Mouse (Mus musculus): ENCODE measurements around the gene Arhgap10.

Gene Arhgap10

DNA sequence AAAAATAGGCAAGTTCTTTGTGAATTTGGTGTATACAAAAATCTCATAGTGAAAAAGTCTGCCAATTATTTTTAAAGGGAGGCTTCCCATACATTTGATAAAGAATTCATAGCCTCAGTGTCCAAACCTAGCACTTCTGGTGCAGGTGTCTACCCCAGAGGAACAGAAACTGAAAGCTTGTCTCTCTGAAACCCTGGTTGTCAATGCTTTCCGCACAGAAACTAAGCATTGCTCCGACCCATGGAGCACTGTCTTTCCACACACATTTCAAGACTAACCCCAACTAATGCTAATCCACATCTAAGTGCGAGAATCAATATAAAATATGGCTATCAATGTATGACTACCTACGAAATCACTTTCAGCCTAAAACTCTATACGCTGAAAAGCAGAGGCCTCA lies 116.6 kb downstream of the Arhgap10 start:
- DNase-seq = no peak

DNA sequence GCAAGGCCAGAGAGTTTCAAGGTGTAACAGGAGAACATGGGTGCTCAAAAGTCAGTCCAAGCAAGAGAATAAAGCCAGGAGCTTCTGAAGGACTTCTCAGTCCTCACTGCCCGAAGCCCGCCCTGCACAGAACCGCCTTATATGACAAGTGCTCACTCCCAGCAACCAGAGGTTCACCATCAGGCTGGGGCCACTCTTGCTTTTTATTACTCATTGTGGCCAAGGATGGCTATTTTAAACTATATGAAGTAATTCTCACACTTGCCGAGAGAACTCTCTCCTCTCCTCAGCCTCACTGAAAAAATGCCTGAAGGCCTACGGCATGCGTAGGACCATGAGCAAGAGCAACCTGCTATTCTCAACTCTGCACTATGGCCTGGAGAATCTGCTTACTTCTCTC lies 133.7 kb downstream of the Arhgap10 start:
- DNase-seq = no peak

DNA sequence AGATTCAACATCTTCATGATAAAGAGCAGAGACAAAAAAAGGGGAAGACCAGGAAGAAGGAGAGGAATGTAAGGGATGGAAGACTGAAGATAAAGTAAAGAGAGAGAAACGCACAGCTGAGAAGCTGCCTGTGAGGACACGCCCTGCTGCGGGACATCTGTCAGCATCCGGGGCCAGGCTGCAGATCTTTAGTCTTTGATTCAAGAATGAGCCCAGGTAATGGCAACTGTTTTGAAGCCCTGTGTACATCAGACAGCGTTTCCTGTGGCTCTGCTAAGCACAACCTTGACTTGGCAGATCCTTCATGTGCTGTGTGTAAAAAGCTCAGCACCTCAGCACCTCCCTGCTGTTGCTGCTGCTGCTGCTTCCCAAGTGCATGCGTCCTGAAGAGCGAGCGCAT lies 134.1 kb downstream of the Arhgap10 start:
- DNase-seq = no peak

DNA sequence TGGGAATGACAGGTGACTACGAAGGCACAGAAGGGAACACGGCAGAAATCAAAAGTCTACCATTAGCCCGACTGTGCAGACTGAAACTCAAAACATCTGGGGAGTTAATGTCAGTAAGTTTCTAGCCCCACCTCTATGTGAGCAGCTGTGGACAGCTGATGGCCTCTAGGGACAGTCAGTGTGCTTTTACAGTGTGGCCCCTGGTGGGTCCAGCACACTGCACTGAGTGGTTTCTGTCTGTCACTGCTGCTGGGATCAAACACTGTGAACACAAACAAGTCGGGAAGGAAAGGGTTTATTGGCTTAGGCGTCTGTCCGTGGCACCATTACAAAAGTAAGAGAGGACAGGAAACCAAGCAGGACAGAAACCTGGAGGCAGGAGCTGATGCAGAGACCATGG lies 136.9 kb downstream of the Arhgap10 start:
- DNase-seq = no peak

DNA sequence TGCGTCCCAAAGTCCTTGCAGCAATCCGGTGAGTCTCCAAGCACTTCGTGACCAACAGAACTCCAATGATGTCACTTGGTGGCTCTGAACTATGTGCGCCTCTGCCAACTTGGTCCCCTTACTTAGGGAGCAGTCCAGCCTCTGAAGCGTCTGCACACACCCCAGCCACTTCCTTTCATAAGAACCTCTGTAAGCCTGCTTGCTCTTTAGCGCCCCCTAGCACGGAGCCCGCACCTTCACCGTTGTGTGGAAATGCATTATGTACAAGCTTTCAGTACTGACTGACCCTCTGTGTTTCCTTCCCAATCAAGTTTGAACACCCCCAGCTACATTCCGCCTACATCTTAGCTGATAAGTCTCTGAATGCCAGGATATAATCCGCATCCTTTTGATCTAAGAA lies 138.5 kb downstream of the Arhgap10 start:
- no peak for DNase-seq

DNA sequence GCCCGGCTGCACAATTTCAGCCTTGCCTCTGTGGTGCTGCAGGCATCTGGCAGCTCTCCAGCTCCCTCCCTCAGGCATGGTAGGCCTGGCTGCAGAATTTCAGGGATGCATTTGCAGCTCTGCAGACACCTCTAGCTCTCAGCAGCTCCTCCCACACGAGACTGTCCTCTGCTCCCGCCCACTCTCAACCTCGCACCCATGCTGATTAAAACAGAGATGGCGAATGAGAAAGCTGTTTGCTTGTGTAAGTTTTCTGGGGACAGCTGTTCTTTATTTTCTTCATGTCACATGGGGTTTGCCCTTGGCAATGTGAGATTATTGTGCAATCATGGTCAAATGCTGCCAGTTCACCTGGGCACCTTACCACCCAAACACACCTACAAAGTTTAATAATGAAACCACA lies 141.3 kb downstream of the Arhgap10 start:
- DNase-seq = peak; percentile 47

DNA sequence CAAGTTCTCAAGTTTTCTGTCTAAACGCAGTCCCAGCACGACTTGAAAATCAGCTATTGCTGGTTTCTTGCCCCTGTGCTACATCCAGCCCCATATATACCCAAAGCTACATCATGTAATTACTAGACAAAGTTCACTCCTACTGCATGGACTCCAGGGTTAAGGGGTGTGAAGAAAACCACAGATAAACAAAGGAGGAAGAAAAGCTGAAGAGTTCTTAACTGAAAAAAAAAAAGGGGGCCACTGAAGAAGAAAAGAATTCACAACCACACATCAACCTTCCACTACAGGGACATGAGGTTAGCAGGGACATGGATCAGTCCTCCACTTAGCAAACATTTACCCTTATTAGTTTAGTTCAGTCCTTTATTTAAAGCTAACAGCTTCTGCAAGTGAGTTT lies 141.8 kb downstream of the Arhgap10 start:
- no peak for DNase-seq

DNA sequence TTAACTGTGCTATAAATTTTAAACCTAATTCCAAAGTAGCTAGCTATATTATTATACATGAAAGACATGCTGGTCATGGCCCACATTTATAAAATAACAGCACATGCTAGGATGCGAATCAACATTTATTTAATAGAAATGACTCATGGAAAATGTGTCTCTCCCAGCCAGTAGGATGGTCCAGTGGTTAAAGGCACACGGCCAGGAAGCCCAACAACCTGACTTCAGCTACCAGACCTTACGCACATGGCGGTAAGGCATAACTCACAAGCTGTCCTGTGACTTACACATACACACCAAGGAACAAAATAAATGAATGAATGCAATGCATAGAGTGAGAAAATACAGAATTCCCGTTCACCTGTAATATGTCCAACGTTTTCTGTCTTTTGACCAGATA lies 146.7 kb downstream of the Arhgap10 start:
- DNase-seq = no peak

DNA sequence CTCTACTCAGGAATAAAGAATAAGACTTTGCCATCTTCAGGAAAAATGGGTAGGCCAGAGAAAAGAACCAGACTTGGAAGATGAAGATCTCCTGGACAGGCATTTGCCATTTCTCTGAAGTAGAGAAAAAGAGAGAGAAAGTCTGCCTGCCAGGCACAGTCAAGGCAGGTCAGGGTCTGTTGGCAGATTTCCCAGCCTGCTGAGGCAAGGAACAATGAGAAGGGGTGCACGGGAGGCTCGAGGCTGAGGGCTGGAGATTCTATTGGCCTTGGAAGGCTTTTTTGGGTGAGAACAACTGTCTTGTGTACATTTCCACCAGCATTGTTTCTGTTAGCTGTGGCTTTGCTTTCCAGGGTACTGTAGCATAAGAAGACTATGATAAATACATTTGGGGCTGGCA lies 147.4 kb downstream of the Arhgap10 start:
- DNase-seq = peak; percentile 57

DNA sequence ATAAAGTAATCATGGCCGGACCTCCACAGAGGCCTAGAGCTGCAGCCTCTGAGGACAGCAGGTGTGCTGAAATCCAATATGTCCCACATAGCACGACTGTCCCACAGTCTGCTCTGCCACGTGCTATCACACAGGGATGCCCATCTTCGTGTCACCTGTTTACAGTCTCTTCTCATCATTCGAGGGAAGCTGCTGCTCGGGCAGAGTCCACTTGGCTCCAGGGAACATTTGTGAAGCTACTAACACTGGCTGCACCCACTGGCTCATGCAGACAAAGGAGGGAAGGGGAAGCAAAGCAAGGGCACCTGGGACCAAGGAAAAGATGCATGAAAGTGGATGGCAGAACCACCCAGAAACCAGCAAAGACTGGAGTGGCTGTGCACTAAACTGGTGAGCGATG lies 148.1 kb downstream of the Arhgap10 start:
- DNase-seq = no peak

DNA sequence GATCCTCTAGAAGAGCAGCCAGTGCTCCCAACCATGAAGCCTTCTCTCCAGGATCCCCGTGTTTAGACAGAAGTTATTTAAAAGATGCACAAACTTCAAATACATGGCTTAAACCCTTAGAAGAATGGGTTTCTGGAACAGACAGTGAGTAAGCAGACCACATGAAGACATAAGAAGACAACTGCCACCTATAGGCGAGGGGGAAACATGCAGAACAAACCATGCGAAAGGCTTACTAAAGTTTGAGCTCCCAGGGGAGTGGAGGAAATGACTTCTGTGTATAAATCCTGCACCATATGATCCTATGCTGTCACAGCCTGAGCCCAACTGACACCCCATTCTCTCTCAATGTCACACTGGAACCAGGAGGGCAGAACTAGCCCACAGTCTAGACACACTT lies 150.7 kb downstream of the Arhgap10 start:
- DNase-seq = peak; percentile 49

DNA sequence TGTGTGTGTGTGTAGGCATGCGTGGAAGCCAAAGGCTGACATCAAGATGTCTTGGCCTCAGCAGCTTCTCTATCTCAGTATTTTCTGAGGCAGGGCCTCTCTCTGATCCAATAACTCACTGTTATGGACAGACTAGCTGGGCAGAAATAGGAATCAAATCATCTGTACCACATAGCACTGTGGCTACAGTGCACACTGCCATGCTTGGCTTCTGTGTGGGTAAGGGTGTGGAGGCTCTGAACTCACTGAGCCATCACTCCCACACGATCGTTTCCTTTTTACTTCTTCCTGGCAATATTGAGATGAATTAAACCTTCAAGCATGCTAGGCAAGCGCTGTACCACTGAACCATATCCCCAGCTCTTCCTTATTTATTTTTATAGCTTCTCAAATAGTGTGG lies 151.3 kb downstream of the Arhgap10 start:
- DNase-seq = no peak

DNA sequence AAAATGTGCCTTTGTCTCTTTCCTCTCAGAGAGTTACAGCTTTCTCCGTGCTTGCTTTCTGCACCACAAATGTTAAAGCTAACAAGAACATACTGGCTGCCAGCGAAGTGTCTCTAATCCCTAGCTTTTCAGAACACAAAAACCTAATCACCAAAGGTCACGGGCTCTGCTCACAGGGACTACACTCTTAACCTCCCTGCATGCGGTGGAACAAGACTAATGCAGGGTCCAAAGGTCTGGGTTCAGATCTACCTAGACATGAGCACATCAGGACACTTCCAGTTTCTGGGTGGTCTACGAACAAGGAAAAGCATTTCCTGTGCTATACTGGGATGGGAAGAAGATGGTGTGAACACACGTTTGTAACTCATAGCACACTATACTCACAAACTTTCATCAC lies 151.8 kb downstream of the Arhgap10 start:
- no peak for DNase-seq

DNA sequence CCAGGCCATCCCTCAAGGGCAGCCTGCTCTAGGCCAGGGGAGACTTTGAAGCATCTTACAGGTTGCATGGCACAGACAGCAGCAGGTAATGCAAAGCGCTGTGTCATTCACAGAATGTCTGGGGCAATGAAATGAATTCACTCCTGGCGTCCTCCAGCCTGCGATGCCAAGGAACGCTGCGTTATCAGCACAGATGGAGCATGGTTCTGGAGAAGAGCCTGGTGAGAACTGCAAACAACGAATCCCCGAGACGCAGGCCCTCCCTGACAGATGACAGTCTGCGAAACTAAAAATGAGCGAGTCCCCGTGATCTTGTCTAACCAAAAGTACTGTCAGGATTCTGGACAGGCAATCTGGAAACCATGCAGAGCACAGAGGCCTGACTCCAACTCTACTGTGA lies 153.3 kb downstream of the Arhgap10 start:
- no peak for DNase-seq

DNA sequence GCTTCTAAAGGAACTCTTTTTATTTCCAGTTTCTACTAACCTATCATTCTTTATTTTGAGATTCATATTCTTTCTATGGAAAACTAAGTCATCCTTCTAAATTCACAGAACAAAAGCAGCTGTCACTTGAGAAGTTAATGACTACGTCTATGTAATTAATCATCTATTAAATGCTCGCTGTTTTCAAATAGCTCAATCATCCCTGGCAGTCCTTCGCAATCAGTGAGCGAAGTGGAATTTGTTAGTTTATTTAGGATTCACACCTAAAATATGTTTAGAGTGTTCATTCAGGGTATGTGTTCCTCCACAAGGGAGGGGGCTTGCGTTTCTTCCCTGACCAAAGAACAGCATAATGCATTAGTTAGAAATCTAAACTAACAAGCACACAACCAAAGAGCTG lies 156.9 kb downstream of the Arhgap10 start:
- DNase-seq = no peak

DNA sequence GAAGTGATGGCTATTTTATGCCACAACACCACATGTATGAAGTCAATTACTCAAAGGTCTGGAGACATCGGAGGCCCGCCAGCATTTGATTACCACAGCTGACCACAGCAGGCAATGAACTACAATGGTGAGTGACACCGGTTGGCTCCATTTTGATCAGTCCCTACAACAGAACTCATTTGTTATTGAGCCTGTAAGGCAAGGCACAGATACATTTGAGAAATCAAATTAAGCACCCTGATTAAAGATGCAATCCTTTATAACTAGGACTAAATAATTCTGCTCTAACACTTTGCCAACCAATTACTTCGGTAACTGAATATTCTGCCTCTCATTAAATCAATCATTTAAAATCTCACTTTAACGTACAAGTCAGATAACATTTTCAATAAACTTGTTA lies 157.3 kb downstream of the Arhgap10 start:
- no peak for DNase-seq

DNA sequence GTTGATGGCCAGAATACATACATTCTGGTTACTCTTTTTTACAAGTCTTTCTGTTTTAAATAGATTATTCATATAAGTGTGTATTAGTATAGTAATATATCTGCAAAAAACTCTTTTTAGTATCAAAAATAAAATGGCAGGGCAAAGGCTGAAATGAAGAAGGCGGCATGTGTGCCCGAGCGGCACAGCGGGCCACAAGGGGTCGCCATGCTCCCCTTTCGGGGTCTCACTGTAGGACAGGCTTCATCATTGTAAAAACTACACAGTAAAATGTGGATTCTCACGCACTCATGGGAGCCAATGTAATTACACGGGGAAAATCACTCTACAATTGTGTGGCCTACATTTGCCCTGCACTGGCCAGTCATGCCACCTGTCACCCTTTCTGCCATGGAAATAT lies 160.6 kb downstream of the Arhgap10 start:
- DNase-seq = no peak

DNA sequence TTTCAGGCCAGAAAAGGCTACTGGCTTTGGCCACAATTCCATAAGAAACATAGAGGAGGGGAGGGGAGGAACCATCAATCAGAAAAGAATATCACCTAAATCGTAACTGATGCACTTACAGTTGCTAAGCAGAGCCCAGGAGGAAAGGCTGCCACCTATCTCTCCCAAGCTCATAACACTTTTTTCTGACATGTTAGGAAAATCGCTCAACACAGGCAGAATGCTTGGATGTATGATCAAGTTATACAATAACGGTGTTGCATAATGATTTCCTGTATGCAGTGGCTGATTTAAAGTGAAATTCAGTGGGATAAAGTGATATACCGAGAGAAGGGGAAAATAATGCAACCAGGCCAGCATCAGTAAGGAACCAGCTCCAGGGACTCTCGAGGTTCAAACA lies 162.4 kb downstream of the Arhgap10 start:
- no peak for DNase-seq

DNA sequence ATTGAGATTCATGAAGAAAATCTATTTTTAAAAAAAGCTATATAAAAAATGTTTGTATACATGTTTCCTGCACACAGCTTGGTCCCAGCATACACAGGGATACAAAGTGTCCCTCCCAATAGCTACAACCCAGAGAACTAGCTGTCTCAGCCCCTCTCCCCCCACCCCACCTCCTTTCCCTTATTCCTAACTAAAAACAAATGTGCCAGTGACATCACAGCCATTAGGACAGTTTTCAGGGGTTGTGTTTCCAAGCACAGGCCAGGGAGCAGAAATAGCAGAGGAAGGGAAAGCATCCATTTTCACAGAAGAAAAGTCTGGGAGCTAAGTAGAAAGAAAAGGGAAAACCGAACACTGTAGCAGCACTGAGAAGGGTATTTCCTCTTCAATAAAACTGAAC lies 163.6 kb downstream of the Arhgap10 start:
- DNase-seq = no peak

DNA sequence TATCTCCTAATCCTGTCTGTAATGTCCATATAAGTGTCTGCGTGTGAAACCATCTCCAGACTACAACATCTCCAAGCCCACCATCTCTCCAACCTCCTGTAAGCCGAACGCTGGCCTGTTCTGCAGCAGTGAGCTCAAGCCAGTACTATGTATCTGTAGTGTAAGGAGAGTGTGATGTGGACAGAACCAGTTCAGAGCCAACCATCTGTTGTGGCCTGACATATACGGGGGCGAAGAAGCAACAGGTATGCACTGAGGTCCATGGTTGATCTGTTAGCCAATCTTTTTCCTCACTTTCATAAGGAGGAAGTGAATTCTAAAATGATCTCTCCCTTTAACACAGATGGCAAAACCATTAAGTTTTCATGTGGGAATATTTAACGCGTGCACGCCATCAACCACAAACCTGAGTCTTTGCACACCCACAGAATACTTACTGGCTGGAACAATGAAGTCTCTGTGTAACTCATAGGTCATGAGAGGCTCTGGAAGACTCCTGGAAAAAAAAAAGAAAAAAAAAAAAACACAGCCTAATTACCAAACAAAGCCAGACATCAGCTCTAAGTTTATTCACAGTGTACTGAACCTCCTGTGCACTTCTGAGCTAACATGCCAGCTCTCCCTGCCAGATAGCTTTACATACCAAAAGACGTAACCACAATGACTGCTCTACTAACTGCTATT lies 166.4 kb downstream of the Arhgap10 start:
- DNase-seq = no peak

DNA sequence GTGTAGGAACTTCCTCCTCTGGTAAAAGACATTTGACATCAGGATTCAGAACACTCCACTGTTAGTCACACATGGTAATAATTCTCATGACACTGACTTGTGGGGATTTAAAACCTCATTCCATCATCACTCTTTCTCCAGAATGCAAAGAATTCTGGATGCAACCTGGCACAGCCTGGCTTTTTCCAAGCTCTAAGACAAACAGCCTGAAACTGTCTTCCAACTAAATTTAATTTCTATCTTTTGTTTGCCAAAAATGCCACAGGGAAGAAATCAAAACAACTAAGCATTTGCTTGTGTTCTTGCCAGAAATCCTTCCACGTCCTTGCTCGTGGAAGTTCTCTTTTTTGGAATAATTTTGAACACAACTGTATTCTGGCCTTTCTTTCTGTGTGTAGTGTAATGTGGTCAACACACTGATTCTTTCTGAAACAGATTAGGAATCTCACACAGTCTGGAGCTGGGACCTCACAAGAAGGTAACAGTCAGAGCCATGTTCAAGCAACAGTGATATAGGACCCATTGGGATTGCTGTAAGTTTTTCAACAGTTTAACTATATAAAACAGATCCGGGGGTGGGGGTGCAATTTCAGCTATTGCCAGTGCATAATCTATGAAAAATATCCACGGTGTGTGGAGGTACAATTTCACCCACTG lies 167.5 kb downstream of the Arhgap10 start:
- DNase-seq = no peak

DNA sequence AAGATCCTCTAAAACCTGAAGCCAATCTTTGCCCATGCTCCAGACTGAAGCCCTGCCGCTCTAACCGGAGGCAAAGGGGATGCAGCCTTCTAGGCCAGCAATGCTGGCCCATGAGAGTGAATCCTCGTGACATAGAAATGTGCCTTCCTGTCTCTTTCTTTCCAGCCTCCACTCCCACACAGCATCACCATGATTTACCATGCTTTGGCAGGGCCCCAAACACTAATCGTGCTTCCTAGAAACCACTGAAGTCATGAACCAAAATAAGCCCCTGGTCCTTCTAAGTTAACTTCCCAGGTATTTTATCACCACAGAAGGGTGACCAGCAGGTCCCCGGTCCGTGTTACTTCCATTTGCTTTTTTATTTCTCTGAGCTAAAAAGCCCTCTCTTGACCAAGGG lies 173.8 kb downstream of the Arhgap10 start:
- DNase-seq = peak; percentile 57

DNA sequence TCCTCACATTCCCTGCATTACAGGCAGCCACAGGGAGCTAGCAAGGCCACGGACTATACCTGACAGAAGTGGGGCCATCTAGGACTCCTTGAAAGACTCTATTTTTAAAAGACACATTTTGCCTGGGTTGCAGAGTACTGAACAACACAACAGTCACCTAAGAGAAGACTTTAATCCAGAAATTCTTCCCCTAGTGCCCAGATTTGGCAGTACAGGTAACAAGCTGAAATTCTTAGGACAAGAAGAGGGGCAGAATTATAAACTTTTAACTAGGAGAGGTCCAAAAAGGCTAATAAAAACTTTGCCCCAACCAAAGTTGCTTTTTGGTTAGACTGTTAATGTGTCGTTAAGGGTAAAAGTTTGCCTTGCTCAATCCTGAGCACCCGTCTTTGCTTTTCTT lies 174.4 kb downstream of the Arhgap10 start:
- DNase-seq = no peak

DNA sequence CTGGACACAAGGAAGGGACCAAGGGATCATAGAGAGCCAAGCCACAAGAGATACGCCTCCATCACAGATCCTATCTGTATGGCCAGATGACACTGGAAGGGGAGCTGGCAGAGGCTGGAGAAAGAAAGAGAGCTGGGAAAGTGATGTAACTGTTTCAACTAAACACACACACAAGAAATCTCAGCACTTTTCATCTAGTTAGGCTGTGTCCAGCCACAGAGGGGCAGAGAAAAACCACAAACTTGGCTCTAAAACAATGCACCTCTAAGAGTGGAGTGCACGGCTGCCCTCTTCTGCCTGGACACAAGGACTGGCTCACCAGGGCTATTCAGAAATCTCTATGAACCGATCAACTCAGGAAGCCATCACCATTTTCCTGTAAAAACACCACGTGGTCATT lies 175.6 kb downstream of the Arhgap10 start:
- DNase-seq = no peak

DNA sequence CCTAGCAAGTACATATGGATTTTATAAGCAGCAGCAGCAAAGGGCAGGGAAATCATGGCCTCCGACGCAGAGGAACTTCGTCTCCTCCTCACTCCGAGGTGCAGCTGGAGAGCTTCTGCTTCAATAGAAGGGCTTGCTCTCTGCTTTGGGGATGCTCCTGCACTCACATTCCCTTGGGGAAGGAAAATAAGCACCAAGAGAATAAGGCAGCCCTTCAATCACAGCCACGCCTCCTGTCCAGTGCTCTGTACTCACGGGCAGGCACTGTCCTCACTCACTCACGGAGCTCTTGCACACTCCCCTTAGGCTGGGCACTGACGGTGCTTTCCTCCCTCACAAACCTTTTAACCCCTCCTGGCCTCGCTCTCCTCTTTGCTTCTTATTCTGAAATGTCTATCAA lies 176.4 kb downstream of the Arhgap10 start:
- no peak for DNase-seq
